Mouse (Mus musculus) embryonic facial prominence, embryonic 13.5 days (tissue): Measurements from ENCODE around the gene Tgfbi. TPM values are rescaled to one million over a fixed set of nuclear protein-coding genes. Genes with fewer than 3 reads are reported as not detected.
A peak's percentile ranks its signal among the peaks of the same experiment; 100 is the strongest.

Source experiments
- ATAC-seq: fragments of 200-750 bp; cut with Nextera tagmentation; 2 replicates; pipeline ENCODE4 v1.8.0; 2017; ENCODE audit warnings: low read depth; ENCODE audit not compliant: insufficient number of reproducible peaks, insufficient read depth, low FRiP score, low TSS enrichment
- H3K27ac ChIP-seq: fragments of 300-500 bp; sonication (generic); 2 replicates; pipeline ENCODE4 v1.5.1; 2015; ENCODE audit warnings: moderate library complexity, mild to moderate bottlenecking, inconsistent platforms
- H3K27me3 ChIP-seq: fragments of 300-500 bp; sonication (generic); 2 replicates; pipeline ENCODE4 v1.6.1; 2015; ENCODE audit warnings: mild to moderate bottlenecking, inconsistent platforms
- H3K36me3 ChIP-seq: fragments of 300-500 bp; sonication (generic); 2 replicates; pipeline ENCODE4 v1.6.1; 2015; ENCODE audit warnings: mild to moderate bottlenecking, inconsistent platforms
- H3K4me1 ChIP-seq: fragments of 300-500 bp; sonication (generic); 2 replicates; pipeline ENCODE4 v1.6.1; 2015; ENCODE audit warnings: inconsistent platforms
- H3K4me2 ChIP-seq: fragments of 300-500 bp; sonication (generic); 2 replicates; pipeline ENCODE4 v1.6.1; 2015; ENCODE audit warnings: moderate library complexity, mild to moderate bottlenecking, inconsistent platforms
- H3K4me3 ChIP-seq: fragments of 300-500 bp; sonication (generic); 2 replicates; pipeline ENCODE4 v1.5.1; 2015; ENCODE audit warnings: mild to moderate bottlenecking, inconsistent platforms
- H3K9ac ChIP-seq: fragments of 300-500 bp; sonication (generic); 2 replicates; pipeline ENCODE4 v1.6.1; 2015; ENCODE audit warnings: mild to moderate bottlenecking, inconsistent platforms
- H3K9me3 ChIP-seq: fragments of 300-500 bp; sonication (generic); 2 replicates; pipeline ENCODE4 v1.6.1; 2016; ENCODE audit warnings: inconsistent platforms
- WGBS: fragments of 180-500 bp; shearing (Covaris S2); methylation state at CpG from one replicate; pipeline ENCODE4 v1.1.7; 2015; ENCODE audit warnings: mixed read lengths; 5-methylcytosine and 5-hydroxymethylcytosine counted together
- polyA plus RNA-seq: library from polyadenylated mRNA; unstranded; fragments of >200 nt; fragmentation: Nextera tagmentation; extraction: Ambion mirVana; gene quantifications from 2 replicates; pipeline ENCODE4 v1.2.1, GENCODE M21; 2015

Tgfbi gene
- polyA plus RNA-seq, 1 experiment from 2014 or later, result 68.8 TPM

DNA sequence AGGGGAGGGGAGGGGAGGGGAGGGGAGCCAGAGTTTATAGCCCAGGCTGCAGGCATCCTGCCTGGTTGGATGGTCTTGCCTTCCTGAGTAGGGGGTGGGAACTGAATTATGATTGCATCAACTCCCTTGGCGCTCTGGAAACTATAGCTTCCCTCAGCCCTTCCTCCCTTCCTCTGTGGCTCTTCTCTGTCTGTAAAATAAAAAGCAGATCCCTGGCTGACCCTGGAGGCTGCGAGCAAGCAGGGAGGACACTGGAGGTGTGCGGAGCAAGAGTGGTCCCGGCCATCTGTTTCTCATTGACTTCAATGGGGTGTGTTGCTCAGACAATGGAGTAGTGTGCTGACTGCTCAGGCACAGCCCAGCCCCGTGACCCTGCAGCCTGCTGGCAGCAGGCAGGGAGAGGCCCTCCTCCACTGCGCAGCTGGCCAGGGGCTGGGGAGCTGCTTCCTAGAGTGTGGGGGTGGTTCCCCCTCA is 27.3 kb upstream of the Tgfbi start:
- Histone ChIP-seq H3K36me3 (no peaks in the 10 kb centered on the region), H3K27ac (peak overlapping the region; percentile 95), H3K4me3 (peak overlapping the region; percentile 6; the same call in 1 of the 2 replicates), H3K27me3 (no peaks in the 10 kb centered on the region), H3K9me3 (no peaks in the 10 kb centered on the region), H3K9ac (0 out of 2 replicates have a peak overlapping the region, but pooled peaks have one; percentile 27), H3K4me2 (peak overlapping the region; percentile 47), H3K4me1 (peaks cover 38% of the 10 kb centered on the region)
- WGBS, result under 1% methylated on average over 6 of the region's 6 CpGs
- peak; percentile 93 for ATAC-seq

- no peak overlapping the region for H3K4me3 ChIP-seq
- ATAC-seq, result no peak
- H3K9ac ChIP-seq, result 0 out of 2 replicates have a peak overlapping the region, but pooled peaks have one; percentile 21
- WGBS, result 27% methylated on average over 3 of the region's 3 CpGs
- H3K36me3 ChIP-seq, result no peaks in the 10 kb centered on the region
- H3K27me3 ChIP-seq, result no peaks in the 10 kb centered on the region
- no peak overlapping the region for H3K4me2 ChIP-seq
- peak overlapping the region; percentile 95 for H3K27ac ChIP-seq
- H3K9me3 ChIP-seq, result no peaks in the 10 kb centered on the region
- H3K4me1 ChIP-seq, result peaks cover 35% of the 10 kb centered on the region
Observed at GRCm38 (mm10) chr13:56582720-56583119, 26.6 kb upstream of the Tgfbi start.

GRCm38 (mm10) chr13:56586046-56586445 is 23.3 kb upstream of the Tgfbi start:
- Histone ChIP-seq H3K4me2 (no peak overlapping the region), H3K9me3 (no peaks in the 10 kb centered on the region), H3K27me3 (no peaks in the 10 kb centered on the region), H3K4me1 (peaks cover 31% of the 10 kb centered on the region), H3K27ac (no peak overlapping the region), H3K9ac (no peak overlapping the region), H3K36me3 (no peaks in the 10 kb centered on the region), H3K4me3 (no peak overlapping the region)
- 74% methylated on average over 3 of the region's 3 CpGs for WGBS
- ATAC-seq, result no peak

- H3K36me3 ChIP-seq, result no peaks in the 10 kb centered on the region
- no peak for ATAC-seq
- H3K27ac ChIP-seq, result no peak overlapping the region
- H3K27me3 ChIP-seq, result no peaks in the 10 kb centered on the region
- peaks cover 29% of the 10 kb centered on the region for H3K4me1 ChIP-seq
- no peak overlapping the region for H3K4me2 ChIP-seq
- H3K4me3 ChIP-seq, result no peak overlapping the region
- WGBS, result 87% methylated on average over 14 of the region's 14 CpGs
- no peaks in the 10 kb centered on the region for H3K9me3 ChIP-seq
- no peak overlapping the region for H3K9ac ChIP-seq
Observed at GRCm38 (mm10) chr13:56588454-56589117, 20.7 kb upstream of the Tgfbi start.

GRCm38 (mm10) chr13:56590202-56590601 is 19.1 kb upstream of the Tgfbi start:
- Histone ChIP-seq H3K4me2 (no peak overlapping the region), H3K4me1 (peaks cover 33% of the 10 kb centered on the region), H3K36me3 (no peaks in the 10 kb centered on the region), H3K4me3 (no peak overlapping the region), H3K9me3 (no peaks in the 10 kb centered on the region), H3K27me3 (no peaks in the 10 kb centered on the region), H3K27ac (no peak overlapping the region), H3K9ac (no peak overlapping the region)
- ATAC-seq, result no peak
- WGBS, result 71% methylated on average over 5 of the region's 5 CpGs

GRCm38 (mm10) chr13:56591191-56591590 is 18.1 kb upstream of the Tgfbi start:
- Histone ChIP-seq H3K9me3 (no peaks in the 10 kb centered on the region), H3K4me1 (peaks cover 35% of the 10 kb centered on the region), H3K27ac (no peak overlapping the region), H3K4me3 (no peak overlapping the region), H3K4me2 (no peak overlapping the region), H3K36me3 (no peaks in the 10 kb centered on the region), H3K9ac (no peak overlapping the region), H3K27me3 (no peaks in the 10 kb centered on the region)
- WGBS, result 92% methylated on average over 8 of the region's 8 CpGs
- ATAC-seq, result no peak

- WGBS, result 51% methylated on average over 2 of the region's 2 CpGs
- H3K4me3 ChIP-seq, result no peak overlapping the region
- no peaks in the 10 kb centered on the region for H3K27me3 ChIP-seq
- no peaks in the 10 kb centered on the region for H3K9me3 ChIP-seq
- no peak overlapping the region for H3K27ac ChIP-seq
- H3K9ac ChIP-seq, result no peak overlapping the region
- no peaks in the 10 kb centered on the region for H3K36me3 ChIP-seq
- no peak for ATAC-seq
- H3K4me2 ChIP-seq, result no peak overlapping the region
- peaks cover 41% of the 10 kb centered on the region for H3K4me1 ChIP-seq
Observed at GRCm38 (mm10) chr13:56591939-56592338, 17.4 kb upstream of the Tgfbi start.

DNA sequence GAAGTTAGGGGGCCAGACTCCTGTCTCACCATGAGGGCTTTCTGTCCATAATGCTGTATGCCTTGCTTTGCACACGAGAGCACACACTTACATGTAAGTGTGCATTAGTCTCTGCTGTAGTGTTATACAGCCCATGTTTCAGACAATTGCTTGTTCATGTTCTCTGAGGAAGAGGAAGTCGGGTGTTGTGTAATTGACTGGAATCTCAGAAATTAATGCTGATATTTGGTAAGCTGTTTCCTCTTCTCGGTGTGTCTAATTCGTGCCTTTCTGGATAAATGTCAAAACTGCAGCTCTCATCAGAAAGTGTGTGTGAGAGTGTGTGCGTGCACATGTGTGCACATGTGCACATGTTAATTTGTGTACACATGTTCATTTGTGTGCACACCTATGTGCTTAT is 16.1 kb upstream of the Tgfbi start:
- WGBS, result 74% methylated on average over 5 of the region's 5 CpGs
- H3K4me3 ChIP-seq, result no peak overlapping the region
- H3K9ac ChIP-seq, result no peak overlapping the region
- no peak overlapping the region for H3K4me2 ChIP-seq
- peaks cover 52% of the 10 kb centered on the region for H3K4me1 ChIP-seq
- no peaks in the 10 kb centered on the region for H3K36me3 ChIP-seq
- H3K9me3 ChIP-seq, result no peaks in the 10 kb centered on the region
- no peak for ATAC-seq
- no peaks in the 10 kb centered on the region for H3K27me3 ChIP-seq
- H3K27ac ChIP-seq, result no peak overlapping the region

GRCm38 (mm10) chr13:56593961-56594391 is 15.3 kb upstream of the Tgfbi start:
- WGBS, result 58% methylated on average over 7 of the region's 7 CpGs
- ATAC-seq, result no peak
- no peak overlapping the region for H3K4me2 ChIP-seq
- peak overlapping the region; percentile 44; the same call in 1 of the 2 replicates for H3K27ac ChIP-seq
- no peaks in the 10 kb centered on the region for H3K9me3 ChIP-seq
- H3K4me1 ChIP-seq, result peaks cover 54% of the 10 kb centered on the region
- no peak overlapping the region for H3K4me3 ChIP-seq
- H3K9ac ChIP-seq, result no peak overlapping the region
- no peaks in the 10 kb centered on the region for H3K27me3 ChIP-seq
- H3K36me3 ChIP-seq, result no peaks in the 10 kb centered on the region

- Histone ChIP-seq H3K27ac (no peak overlapping the region), H3K36me3 (no peaks in the 10 kb centered on the region), H3K9ac (no peak overlapping the region), H3K27me3 (no peaks in the 10 kb centered on the region), H3K9me3 (no peaks in the 10 kb centered on the region), H3K4me2 (no peak overlapping the region), H3K4me3 (no peak overlapping the region), H3K4me1 (peaks cover 64% of the 10 kb centered on the region)
- ATAC-seq, result no peak
- 76% methylated on average over 8 of the region's 8 CpGs for WGBS
Observed at GRCm38 (mm10) chr13:56595246-56595645, 14.1 kb upstream of the Tgfbi start.

DNA sequence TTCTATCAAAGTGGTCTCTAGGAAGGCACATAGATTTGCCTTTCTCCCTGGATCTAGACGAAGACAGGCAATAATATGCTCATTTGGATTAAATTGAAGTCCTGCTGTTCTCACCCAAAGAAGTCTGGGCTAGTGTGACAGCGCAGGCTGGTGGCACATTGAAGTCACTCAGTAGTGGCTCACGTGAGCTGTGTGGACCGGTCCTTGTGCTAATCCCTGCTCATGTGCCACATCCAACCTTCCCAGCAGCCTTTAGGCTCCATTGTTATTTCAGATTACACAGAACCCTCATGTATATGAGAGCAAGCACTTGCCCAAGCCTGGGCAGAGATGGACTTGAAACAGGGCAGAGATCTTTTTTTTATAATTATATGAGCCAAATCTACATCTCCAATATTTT is 12.0 kb upstream of the Tgfbi start:
- H3K4me1 ChIP-seq, result peaks cover 74% of the 10 kb centered on the region

More for the DNA sequence above, 12.0 kb upstream of the Tgfbi start:
- Histone ChIP-seq H3K27ac (peak overlapping the region; percentile 82), H3K36me3 (no peaks in the 10 kb centered on the region), H3K4me3 (no peak overlapping the region), H3K27me3 (no peaks in the 10 kb centered on the region), H3K9me3 (no peaks in the 10 kb centered on the region), H3K4me2 (no peak overlapping the region), H3K9ac (no peak overlapping the region)
- 79% methylated on average over 4 of the region's 4 CpGs for WGBS
- no peak for ATAC-seq
